Mouse (Mus musculus): Measurements from ENCODE around the gene Unc5cl.
"Not testable (repeated sequence)": the region's sequence is repeated elsewhere in the genome, so short reads cannot be mapped to it uniquely, and the experiment has no call there.

The Unc5cl gene

GRCm38 (mm10) chr17:48467395-48468231, 12.9 kb downstream of the Unc5cl start:
- in situ Hi-C loops (cut with MboI, MseI), result no loop called here

- in situ Hi-C loops (cut with MboI, MseI), result not testable (repeated sequence)
Observed at GRCm38 (mm10) chr17:48474282-48474681, 19.6 kb downstream of the Unc5cl start.

GRCm38 (mm10) chr17:48475444-48475843, 20.7 kb downstream of the Unc5cl start:
- in situ Hi-C loops (cut with MboI, MseI), result no loop called here

- in situ Hi-C loops (cut with MboI, MseI), result loop anchor here (10.0 kb wide), 1 partner anchor 1755 kb away; no protein-coding TSS in a partner anchor
Observed at GRCm38 (mm10) chr17:48479952-48480351, 25.3 kb downstream of the Unc5cl start.

- in situ Hi-C loops (cut with MboI, MseI), result loop anchor here (10.0 kb wide), 1 partner anchor 1751 kb away; no protein-coding TSS in a partner anchor
Observed at GRCm38 (mm10) chr17:48483764-48484163, 29.1 kb downstream of the Unc5cl start.

- in situ Hi-C loops (cut with MboI, MseI), result loop anchor here (10.0 kb wide), 1 partner anchor 1751 kb away; no protein-coding TSS in a partner anchor
Observed at GRCm38 (mm10) chr17:48484191-48484590, 29.5 kb downstream of the Unc5cl start.

- in situ Hi-C loops (cut with MboI, MseI), result loop anchor here (10.0 kb wide), 1 partner anchor 1745 kb away; no protein-coding TSS in a partner anchor
Observed at GRCm38 (mm10) chr17:48489466-48489865, 34.8 kb downstream of the Unc5cl start.

GRCm38 (mm10) chr17:48492621-48493020, 37.9 kb downstream of the Unc5cl start:
- in situ Hi-C loops (cut with MboI, MseI), result no loop called here

- in situ Hi-C loops (cut with MboI, MseI), result no loop called here
Observed at GRCm38 (mm10) chr17:48493582-48493981, 38.9 kb downstream of the Unc5cl start.

GRCm38 (mm10) chr17:48493986-48494385, 39.3 kb downstream of the Unc5cl start:
- in situ Hi-C loops (cut with MboI, MseI), result no loop called here

GRCm38 (mm10) chr17:48497986-48498385, 43.3 kb downstream of the Unc5cl start:
- in situ Hi-C loops (cut with MboI, MseI), result no loop called here

- in situ Hi-C loops (cut with MboI, MseI), result no loop called here
Observed at GRCm38 (mm10) chr17:48500846-48501445, 46.2 kb downstream of the Unc5cl start.

- in situ Hi-C loops (cut with MboI, MseI), result no loop called here
Observed at GRCm38 (mm10) chr17:48505006-48505405, 50.3 kb downstream of the Unc5cl start.

GRCm38 (mm10) chr17:48506986-48507385, 52.3 kb downstream of the Unc5cl start:
- in situ Hi-C loops (cut with MboI, MseI), result no loop called here

- in situ Hi-C loops (cut with MboI, MseI), result no loop called here
Observed at GRCm38 (mm10) chr17:48509596-48509995, 54.9 kb downstream of the Unc5cl start.

GRCm38 (mm10) chr17:48512614-48513281, 58.0 kb downstream of the Unc5cl start:
- in situ Hi-C loops (cut with MboI, MseI), result no loop called here

- in situ Hi-C loops (cut with MboI, MseI), result no loop called here
Observed at GRCm38 (mm10) chr17:48514613-48515012, 59.9 kb downstream of the Unc5cl start.

- in situ Hi-C loops (cut with MboI, MseI), result no loop called here
Observed at GRCm38 (mm10) chr17:48519046-48519445, 64.3 kb downstream of the Unc5cl start.

- in situ Hi-C loops (cut with MboI, MseI), result no loop called here
Observed at GRCm38 (mm10) chr17:48520352-48520751, 65.7 kb downstream of the Unc5cl start.

GRCm38 (mm10) chr17:48523056-48523455, 68.4 kb downstream of the Unc5cl start:
- in situ Hi-C loops (cut with MboI, MseI), result no loop called here

GRCm38 (mm10) chr17:48533844-48534705, 79.4 kb downstream of the Unc5cl start:
- in situ Hi-C loops (cut with MboI, MseI), result no loop called here

Measured in T-helper 2 cell (primary cell).